12 mouse cellular contexts compared by ENCODE assay signal in the genomic region with DNA sequence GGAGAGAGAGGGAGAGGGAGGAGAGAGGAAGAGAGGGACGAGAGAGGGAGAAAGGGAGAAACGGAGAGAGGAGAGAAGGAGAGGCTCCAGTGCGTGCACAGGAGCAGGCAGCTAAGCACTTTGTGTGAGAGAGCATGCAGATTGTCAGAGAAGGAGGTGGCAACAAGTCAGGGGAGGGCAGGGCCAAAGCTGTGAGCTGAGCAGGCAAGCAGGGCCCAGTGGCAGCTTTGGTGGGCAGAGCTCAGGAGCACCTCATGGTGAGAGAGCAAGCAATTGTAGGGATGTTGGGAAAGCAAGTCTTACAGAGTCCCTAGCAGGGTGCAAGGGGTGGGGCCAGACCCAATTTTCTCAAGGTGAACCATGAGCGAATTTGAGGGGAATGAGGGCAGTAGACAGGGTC.
A peak's percentile ranks its signal among the peaks of the same experiment; 100 is the strongest.
DNase-seq lines count a peak whose midpoint lies in the region; ATAC-seq and TF ChIP-seq lines count a peak whose summit lies in the region.
"Had no signal": no experiment of that assay in that cellular context is flagged by ENCODE, and none has a peak within 500 bp of the region (broad histone marks: within the 10 kb centered on the region; RNA-seq: fewer than 3 reads in every experiment).

No protein-coding gene starts in this region.

- H3K9me3 ChIP-seq in forebrain, embryonic 11.5 days (ENCODE audit: control insufficient read depth, low read length), result no peaks in the 10 kb centered on the region
- no peaks in the 10 kb centered on the region for H3K9me3 ChIP-seq in forebrain, embryonic 10.5 days
- no peaks in the 10 kb centered on the region for H3K9me3 ChIP-seq in hindbrain, embryonic 10.5 days
- no peaks in the 10 kb centered on the region for H3K9me3 ChIP-seq in hindbrain, embryonic 16.5 days (ENCODE audit: control insufficient read depth, low read length)
- no peaks in the 10 kb centered on the region for H3K9me3 ChIP-seq in lung, postnatal 0 days (ENCODE audit: low read length)
- H3K9me3 ChIP-seq in stomach, embryonic 14.5 days (ENCODE audit: control insufficient read depth, low read depth, low read length), result no peaks in the 10 kb centered on the region
- H3K9me3 ChIP-seq: liver, embryonic 12.5 days had no signal

- WGBS in forebrain, embryonic 11.5 days, result 24% methylated on average over 4 of the region's 4 CpGs
- 15% methylated on average over 4 of the region's 4 CpGs for WGBS in forebrain, embryonic 10.5 days
- WGBS in hindbrain, embryonic 10.5 days, result 20% methylated on average over 4 of the region's 4 CpGs
- 29% methylated on average over 4 of the region's 4 CpGs for WGBS in hindbrain, embryonic 16.5 days
- 26% methylated on average over 4 of the region's 4 CpGs for WGBS in lung, postnatal 0 days
- 24% methylated on average over 4 of the region's 4 CpGs for WGBS in stomach, embryonic 14.5 days

- no peak for DNase-seq in forebrain, embryonic 11.5 days (ENCODE audit: low spot score)
- DNase-seq in forebrain, embryonic 10.5 days (ENCODE audit: extremely low spot score, low spot score), result no peak
- DNase-seq in hindbrain, embryonic 10.5 days (ENCODE audit: low spot score), result no peak
- no peak for DNase-seq in lung, postnatal 0 days (ENCODE audit: low spot score)
- DNase-seq in lung, postnatal 36 days, result no peak
- DNase-seq in left cerebral cortex, adult 9 months (ENCODE audit: low spot score in 2 of 2), result no peak
- DNase-seq: cerebellum, adult 2 months; kidney, adult 2 months had no signal

- TF ChIP-seq CTCF in lung, postnatal 0 days (IDR thresholded peaks at IDR 0.05), result no peak

- TF ChIP-seq EP300 in lung, postnatal 0 days (IDR thresholded peaks at IDR 0.05), result no peak

- no peak overlapping the region for H3K27ac ChIP-seq in forebrain, embryonic 11.5 days (ENCODE audit: low read depth, low read length)
- no peak overlapping the region for H3K27ac ChIP-seq in forebrain, embryonic 10.5 days
- 0 out of 2 replicates have a peak overlapping the region, but pooled peaks have one; percentile 16 for H3K27ac ChIP-seq in hindbrain, embryonic 10.5 days
- no peak overlapping the region for H3K27ac ChIP-seq in hindbrain, embryonic 16.5 days (ENCODE audit: low read depth, low read length)
- no peak overlapping the region for H3K27ac ChIP-seq in lung, postnatal 0 days (ENCODE audit: low read length)
- H3K27ac ChIP-seq in stomach, embryonic 14.5 days (ENCODE audit: low read length), result no peak overlapping the region
- H3K27ac ChIP-seq: liver, embryonic 12.5 days had no signal

- no peaks in the 10 kb centered on the region for H3K4me1 ChIP-seq in forebrain, embryonic 11.5 days (replicated peaks; ENCODE audit: control insufficient read depth, insufficient read depth, low read length)
- peaks cover 8% of the 10 kb centered on the region for H3K4me1 ChIP-seq in forebrain, embryonic 10.5 days
- H3K4me1 ChIP-seq in hindbrain, embryonic 10.5 days (replicated peaks), result peaks cover 6% of the 10 kb centered on the region; the same call in 1 of the 2 replicates
- no peaks in the 10 kb centered on the region for H3K4me1 ChIP-seq in hindbrain, embryonic 16.5 days (ENCODE audit: control insufficient read depth, insufficient read depth, low read depth, low read length)
- H3K4me1 ChIP-seq in lung, postnatal 0 days (ENCODE audit: insufficient read depth, low read depth, low read length), result no peaks in the 10 kb centered on the region
- no peaks in the 10 kb centered on the region for H3K4me1 ChIP-seq in stomach, embryonic 14.5 days (ENCODE audit: control insufficient read depth, insufficient read depth, low read length)
- H3K4me1 ChIP-seq: liver, embryonic 12.5 days had no signal

- no peak overlapping the region for H3K4me3 ChIP-seq in forebrain, embryonic 11.5 days (ENCODE audit: low read depth, low read length)
- no peak overlapping the region for H3K4me3 ChIP-seq in forebrain, embryonic 10.5 days
- no peak overlapping the region for H3K4me3 ChIP-seq in hindbrain, embryonic 10.5 days
- no peak overlapping the region for H3K4me3 ChIP-seq in hindbrain, embryonic 16.5 days (ENCODE audit: low read length)
- H3K4me3 ChIP-seq in lung, postnatal 0 days (ENCODE audit: low read depth, low read length), result no peak overlapping the region
- no peak overlapping the region for H3K4me3 ChIP-seq in stomach, embryonic 14.5 days (ENCODE audit: low read depth, low read length)
- H3K4me3 ChIP-seq: liver, embryonic 12.5 days had no signal

- no peak overlapping the region for H3K4me2 ChIP-seq in forebrain, embryonic 11.5 days (ENCODE audit: low read depth, low read length, severe bottlenecking)
- H3K4me2 ChIP-seq in hindbrain, embryonic 16.5 days (ENCODE audit: low read length), result no peak overlapping the region
- peak overlapping the region; percentile 27 for H3K4me2 ChIP-seq in lung, postnatal 0 days (replicated peaks; ENCODE audit: low read depth, low read length)
- peak overlapping the region; percentile 16; the same call in 1 of the 2 replicates for H3K4me2 ChIP-seq in stomach, embryonic 14.5 days (replicated peaks; ENCODE audit: low read depth, low read length)
- H3K4me2 ChIP-seq: liver, embryonic 12.5 days had no signal

- ATAC-seq in forebrain, embryonic 11.5 days (replicated peaks; ENCODE audit: low FRiP score), result peak; percentile 30; the same call in 1 of the 2 replicates
- no peak for ATAC-seq in hindbrain, embryonic 16.5 days
- ATAC-seq in lung, postnatal 0 days, result no peak
- 0 out of 2 replicates have a peak, but pooled peaks have one; percentile 15 for ATAC-seq in stomach, embryonic 14.5 days (ENCODE audit: insufficient number of reproducible peaks, insufficient read depth, low FRiP score, low read depth)
- ATAC-seq: liver, embryonic 12.5 days; Patski had no signal

- H3K9ac ChIP-seq in forebrain, embryonic 11.5 days (ENCODE audit: low read length), result no peak overlapping the region
- no peak overlapping the region for H3K9ac ChIP-seq in hindbrain, embryonic 16.5 days (ENCODE audit: low read depth, low read length)
- H3K9ac ChIP-seq in lung, postnatal 0 days (replicated peaks; ENCODE audit: low read depth), result no peak overlapping the region
- no peak overlapping the region for H3K9ac ChIP-seq in stomach, embryonic 14.5 days (replicated peaks; ENCODE audit: low read depth, low read length)
- H3K9ac ChIP-seq: liver, embryonic 12.5 days had no signal

- H3K27me3 ChIP-seq in forebrain, embryonic 11.5 days (ENCODE audit: control insufficient read depth, insufficient read depth, low read length), result no peaks in the 10 kb centered on the region
- no peaks in the 10 kb centered on the region for H3K27me3 ChIP-seq in forebrain, embryonic 10.5 days (ENCODE audit: poor library complexity, severe bottlenecking)
- no peaks in the 10 kb centered on the region for H3K27me3 ChIP-seq in hindbrain, embryonic 10.5 days (ENCODE audit: insufficient read depth, poor library complexity, severe bottlenecking)
- no peaks in the 10 kb centered on the region for H3K27me3 ChIP-seq in hindbrain, embryonic 16.5 days (replicated peaks; ENCODE audit: control insufficient read depth, insufficient read depth, low read length)
- no peaks in the 10 kb centered on the region for H3K27me3 ChIP-seq in lung, postnatal 0 days (replicated peaks; ENCODE audit: insufficient read depth, low read length)
- no peaks in the 10 kb centered on the region for H3K27me3 ChIP-seq in stomach, embryonic 14.5 days (ENCODE audit: control insufficient read depth, insufficient read depth, low read length)
- H3K27me3 ChIP-seq: liver, embryonic 12.5 days had no signal

- H3K36me3 ChIP-seq in forebrain, embryonic 11.5 days (ENCODE audit: control insufficient read depth, insufficient read depth, low read length), result no peaks in the 10 kb centered on the region
- no peaks in the 10 kb centered on the region for H3K36me3 ChIP-seq in forebrain, embryonic 10.5 days (replicated peaks)
- H3K36me3 ChIP-seq in hindbrain, embryonic 10.5 days, result no peaks in the 10 kb centered on the region
- no peaks in the 10 kb centered on the region for H3K36me3 ChIP-seq in hindbrain, embryonic 16.5 days (ENCODE audit: control insufficient read depth, insufficient read depth, low read length)
- no peaks in the 10 kb centered on the region for H3K36me3 ChIP-seq in lung, postnatal 0 days (ENCODE audit: insufficient read depth, low read length)
- no peaks in the 10 kb centered on the region for H3K36me3 ChIP-seq in stomach, embryonic 14.5 days (ENCODE audit: control insufficient read depth, insufficient read depth, low read length)
- H3K36me3 ChIP-seq: liver, embryonic 12.5 days had no signal

Comparison
In these comparisons a context has a peak if more than half of its experiments do, and no peak if none do; other contexts are left out.
1. ATAC-seq: peak in forebrain, embryonic 11.5 days (single experiment) and stomach, embryonic 14.5 days (single experiment); none in hindbrain, embryonic 16.5 days (single experiment) and lung, postnatal 0 days (single experiment).
2. H3K4me2 ChIP-seq: peak in lung, postnatal 0 days (single experiment) and stomach, embryonic 14.5 days (single experiment); none in forebrain, embryonic 11.5 days (single experiment) and hindbrain, embryonic 16.5 days (single experiment).